Mouse (Mus musculus) MEL (cell line): ENCODE data around the gene Qrsl1. TPM values are rescaled to one million over a fixed set of nuclear protein-coding genes. Genes with fewer than 3 reads are reported as not detected.

Source experiments
- DNase-seq: peaks from one replicate; pipeline ENCODE4 v3.0.0; 2011; ENCODE audit warnings: low read depth, low spot score
- H3K27ac ChIP-seq: 2 replicates; pipeline ENCODE4 v1.5.1; 2012; ENCODE audit warnings: low read depth, mild to moderate bottlenecking, control low read depth, low read length, moderate library complexity; ENCODE audit not compliant: control insufficient read depth
- H3K27me3 ChIP-seq, 2 experiments: fragments of 150-350 bp in 1 of 2; sonication (generic) in 1 of 2; 2 replicates each; pipeline ENCODE4 v1.6.1; 2012; ENCODE audit warnings: low read length in 2 of 2, mild to moderate bottlenecking in 2 of 2, improper control_type of control experiment in 1 of 2, moderate library complexity in 1 of 2; ENCODE audit not compliant: insufficient read depth in 2 of 2, control insufficient read depth in 1 of 2
- H3K36me3 ChIP-seq, 2 experiments: 2 replicates each; pipeline ENCODE4 v1.6.1; 2012 to 2014; ENCODE audit warnings: low read length in 2 of 2, improper control_type of control experiment in 1 of 2, inconsistent platforms in 1 of 2, mild to moderate bottlenecking in 1 of 2; ENCODE audit not compliant: insufficient read depth in 2 of 2, control insufficient read depth in 1 of 2
- H3K4me1 ChIP-seq, 2 experiments: fragments of 150-350 bp in 1 of 2; sonication (generic) in 1 of 2; 2 replicates each; pipeline ENCODE4 v1.6.1; 2012; ENCODE audit warnings: low read length in 2 of 2, improper control_type of control experiment in 1 of 2, mild to moderate bottlenecking in 1 of 2; ENCODE audit not compliant: insufficient read depth in 2 of 2, control insufficient read depth in 1 of 2
- H3K4me3 ChIP-seq, 2 experiments: fragments of 150-350 bp in 1 of 2; sonication (generic) in 1 of 2; 2 replicates each; pipeline ENCODE4 v1.5.1; 2012; ENCODE audit warnings: low read depth in 2 of 2, low read length in 2 of 2, mild to moderate bottlenecking in 2 of 2, moderate library complexity in 2 of 2, control low read depth in 1 of 2, improper control_type of control experiment in 1 of 2; ENCODE audit not compliant: control insufficient read depth in 1 of 2, insufficient read depth in 1 of 2
- H3K79me2 ChIP-seq: 2 replicates; pipeline ENCODE4 v1.6.1; 2012; ENCODE audit warnings: mild to moderate bottlenecking, low read length, moderate library complexity; ENCODE audit not compliant: control insufficient read depth, poor library complexity, insufficient read depth
- H3K9ac ChIP-seq: 2 replicates; pipeline ENCODE4 v1.6.1; 2012; ENCODE audit warnings: low read depth, mild to moderate bottlenecking, control low read depth, low read length, moderate library complexity; ENCODE audit not compliant: control insufficient read depth, poor library complexity, severe bottlenecking
- H3K9me3 ChIP-seq: fragments of 150-350 bp; sonication (generic); replicated peaks from 2 replicates; pipeline ENCODE4 v1.6.1; 2012; ENCODE audit warnings: mild to moderate bottlenecking, low read length, improper control_type of control experiment, moderate library complexity; ENCODE audit not compliant: insufficient read depth
- CHD1 ChIP-seq: IDR thresholded peaks from 2 replicates; pipeline ENCODE4 v1.6.1; 2012; ENCODE audit warnings: low read depth, mild to moderate bottlenecking, inconsistent platforms, low read length, improper control_type of control experiment
- CHD2 ChIP-seq: IDR thresholded peaks from 2 replicates; pipeline ENCODE4 v1.6.1; 2011; ENCODE audit warnings: low read length, improper control_type of control experiment
- CTCF ChIP-seq, 3 experiments: IDR thresholded peaks in 2 of 3; conservative IDR thresholded peaks in 1 of 3; 2 replicates each; pipeline ENCODE4 v1.5.1; 2011 to 2012; ENCODE audit warnings: low read length in 3 of 3, low read depth in 2 of 3, mild to moderate bottlenecking in 2 of 3, improper control_type of control experiment in 1 of 3, inconsistent platforms in 1 of 3, mixed read lengths in 1 of 3, moderate library complexity in 1 of 3; ENCODE audit not compliant: control insufficient read depth in 1 of 3, insufficient read depth in 1 of 3, poor library complexity in 1 of 3, severe bottlenecking in 1 of 3
- EP300 ChIP-seq, 2 experiments: IDR thresholded peaks; 2 replicates each; pipeline ENCODE4 v1.6.1; 2011; ENCODE audit warnings: improper control_type of control experiment in 2 of 2, low read length in 2 of 2, low read depth in 1 of 2, mild to moderate bottlenecking in 1 of 2
- GATA1 ChIP-seq: IDR thresholded peaks from 2 replicates; pipeline ENCODE4 v1.6.1; 2011; ENCODE audit warnings: low read depth, low read length, improper control_type of control experiment
- HCFC1 ChIP-seq: IDR thresholded peaks from 2 replicates; pipeline ENCODE4 v1.6.1; 2012; ENCODE audit warnings: low read depth, mild to moderate bottlenecking, inconsistent platforms, low read length, improper control_type of control experiment, moderate library complexity
- KAT2A ChIP-seq: conservative IDR thresholded peaks from 2 replicates; pipeline ENCODE4 v1.6.1; 2012; ENCODE audit warnings: low read depth, low read length, improper control_type of control experiment, inconsistent platforms
- MAFK ChIP-seq: IDR thresholded peaks from 2 replicates; pipeline ENCODE4 v1.6.1; 2011; ENCODE audit warnings: low read depth, mild to moderate bottlenecking, low read length, improper control_type of control experiment, borderline replicate concordance
- MAZ ChIP-seq: IDR thresholded peaks from 2 replicates; pipeline ENCODE4 v1.6.1; 2012; ENCODE audit warnings: low read depth, mild to moderate bottlenecking, inconsistent platforms, low read length, improper control_type of control experiment
- MYB ChIP-seq: IDR thresholded peaks from 2 replicates; pipeline ENCODE4 v1.6.1; 2011; ENCODE audit warnings: mild to moderate bottlenecking, low read depth, low read length, improper control_type of control experiment
- MYC ChIP-seq: IDR thresholded peaks from 2 replicates; pipeline ENCODE4 v1.6.1; 2011; ENCODE audit warnings: low read depth, mild to moderate bottlenecking, low read length, improper control_type of control experiment, moderate library complexity
- NRF1 ChIP-seq: IDR thresholded peaks from 2 replicates; pipeline ENCODE4 v1.6.1; 2014; ENCODE audit warnings: low read depth, mild to moderate bottlenecking, inconsistent platforms, low read length, improper control_type of control experiment, moderate library complexity; ENCODE audit not compliant: poor library complexity, insufficient read depth, severe bottlenecking
- RCOR1 ChIP-seq: IDR thresholded peaks from 2 replicates; pipeline ENCODE4 v1.6.1; 2012; ENCODE audit warnings: low read depth, mild to moderate bottlenecking, inconsistent platforms, low read length, improper control_type of control experiment
- SIN3A ChIP-seq: IDR thresholded peaks from 2 replicates; pipeline ENCODE4 v1.6.1; 2012; ENCODE audit warnings: low read length, improper control_type of control experiment, inconsistent platforms
- TBP ChIP-seq: IDR thresholded peaks from 2 replicates; pipeline ENCODE4 v1.8.0; 2011; ENCODE audit warnings: low read depth, low read length, improper control_type of control experiment
- TCF12 ChIP-seq: IDR thresholded peaks from 2 replicates; pipeline ENCODE4 v1.6.1; 2014; ENCODE audit warnings: low read depth, mild to moderate bottlenecking, inconsistent platforms, low read length, improper control_type of control experiment, moderate library complexity
- USF2 ChIP-seq, 2 experiments: IDR thresholded peaks; 2 replicates each; pipeline ENCODE4 v1.6.1; 2011 to 2012; ENCODE audit warnings: improper control_type of control experiment in 2 of 2, low read length in 2 of 2, borderline replicate concordance in 1 of 2, inconsistent platforms in 1 of 2, low read depth in 1 of 2, mild to moderate bottlenecking in 1 of 2; ENCODE audit not compliant: insufficient read depth in 1 of 2
- polyA plus RNA-seq, 2 experiments: library from polyadenylated mRNA; stranded (reverse) in 1 of 2; unstranded in 1 of 2; fragments of >175 nt in 1 of 2; fragments of >200 nt in 1 of 2; gene quantifications; 2 replicates each; pipeline versions ENCODE4 v1.2.1 to v1.2.4; 2012; ENCODE audit warnings: low replicate concordance in 2 of 2, low read depth in 1 of 2; ENCODE audit not compliant: insufficient read length in 2 of 2, insufficient read depth in 1 of 2, missing spikeins in 1 of 2
- total RNA-seq: library from RNA; depleted of rRNA; stranded (reverse); fragments of 300-350 nt; gene quantifications from 2 replicates; pipeline ENCODE4 v1.2.3, GENCODE M21; 2012

The Qrsl1 gene
- total and polyA plus RNA-seq, 3 experiments = 19.1 to 19.5 TPM; not detected in 1

DNA sequence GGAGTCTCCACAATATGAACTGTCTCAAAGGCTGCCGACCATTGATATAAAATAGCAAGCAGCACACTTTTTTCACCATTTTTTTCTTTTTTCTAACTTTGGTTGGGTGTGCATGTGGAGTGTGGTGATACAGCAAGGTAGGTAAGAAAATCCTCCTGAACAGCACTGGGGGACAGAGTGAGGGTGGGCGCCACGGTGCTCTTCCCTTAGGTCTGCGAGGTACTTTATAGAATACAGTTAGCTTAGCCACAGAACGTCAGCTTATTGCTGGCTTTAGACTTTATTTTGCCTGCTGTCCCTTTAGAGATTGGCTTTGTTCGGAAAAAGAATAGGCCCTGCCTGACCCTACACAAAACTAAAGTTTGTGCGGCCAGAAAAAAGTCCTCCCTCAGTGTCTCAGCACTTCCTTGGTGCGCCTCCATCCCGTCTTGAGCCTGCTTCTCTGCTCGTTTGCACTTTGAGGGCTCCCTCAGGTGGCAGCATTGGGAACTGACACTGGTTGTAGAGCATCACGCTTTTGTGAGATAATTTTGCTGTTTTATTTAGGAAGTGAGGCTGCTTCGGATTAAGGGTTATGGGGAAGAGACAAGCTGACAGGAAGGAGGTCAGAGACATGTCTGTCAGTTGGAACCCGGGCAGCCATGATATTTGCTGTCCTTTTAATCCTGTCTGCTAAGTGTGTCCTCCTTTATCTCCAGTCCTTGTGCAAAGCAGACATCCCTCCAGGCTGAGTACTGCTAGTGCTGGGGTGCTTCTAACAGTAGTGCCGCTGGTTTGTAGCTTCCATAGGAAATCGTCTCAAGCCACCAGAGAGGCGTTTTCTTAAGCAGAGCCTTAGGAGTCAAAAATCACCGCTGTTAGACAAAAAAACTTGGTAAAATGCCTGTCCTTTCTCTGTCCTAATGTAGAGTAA lies 17.4 kb upstream of the Qrsl1 start (continued):
- TF ChIP-seq USF2 (IDR thresholded peaks at IDR 0.05; ENCODE audit: borderline replicate concordance in 1 of 2, insufficient read depth in 1 of 2, low read depth in 1 of 2, low read length in 2 of 2) (no peak), CHD1 (0 out of 2 replicates have a peak, but pooled peaks have one; percentile 65), TCF12 (no peak), CHD2 (no peak), TBP (no peak), MYC (0 out of 2 replicates have a peak, but pooled peaks have one; percentile 48), SIN3A (peak; percentile 65), NRF1 (no peak), CTCF (IDR thresholded peaks at IDR 0.05 in 2 of 3, conservative IDR thresholded peaks at IDR 0.05 in 1 of 3; ENCODE audit: control insufficient read depth in 1 of 3, insufficient read depth in 1 of 3, low read depth in 2 of 3, low read length in 3 of 3, poor library complexity in 1 of 3, severe bottlenecking in 1 of 3) (peak; percentile 90 to 97 (median 93); a peak in 5 of 6 replicates), HCFC1 (0 out of 2 replicates have a peak, but pooled peaks have one; percentile 33), KAT2A (no peak)

DNA sequence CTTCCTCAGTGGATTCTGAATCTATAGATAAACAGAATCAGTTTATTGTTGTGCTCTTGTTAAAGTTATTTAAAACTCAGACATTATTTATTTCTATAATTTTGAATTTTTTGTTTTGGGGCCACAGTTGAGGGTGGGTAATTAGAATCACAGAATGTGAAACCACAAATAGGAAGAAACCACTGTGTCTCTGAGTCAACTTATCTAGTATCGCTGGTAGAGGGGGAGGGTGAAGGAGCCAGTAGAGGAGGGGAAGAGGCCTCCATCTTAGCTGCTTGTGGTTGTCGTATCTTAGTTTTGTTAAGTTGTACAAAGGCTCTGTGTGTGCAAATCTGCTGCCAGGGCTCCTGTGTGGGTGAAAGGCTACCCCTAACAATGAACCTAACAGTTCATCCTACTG lies 15.2 kb upstream of the Qrsl1 start:
- peak overlapping the region; percentile 8; the same call in 1 of the 2 replicates for H3K27ac ChIP-seq
- peaks cover 0 to 22% of the 10 kb centered on the region in 2 experiments; a peak in 2 of 4 replicates for H3K36me3 ChIP-seq
- H3K4me3 ChIP-seq = no peak overlapping the region
- H3K27me3 ChIP-seq = no peaks in the 10 kb centered on the region
- no peaks in the 10 kb centered on the region for H3K79me2 ChIP-seq
- peak; percentile 70 for DNase-seq
- H3K9me3 ChIP-seq = no peaks in the 10 kb centered on the region
- no peak overlapping the region for H3K9ac ChIP-seq
- peaks cover 13 to 19% of the 10 kb centered on the region in 2 experiments for H3K4me1 ChIP-seq
- TF ChIP-seq MAZ (0 out of 2 replicates have a peak, but pooled peaks have one; percentile 47), GATA1 (peak; percentile 72), RCOR1 (peak; percentile 98), MAFK (0 out of 2 replicates have a peak, but pooled peaks have one; percentile 54), EP300 (IDR thresholded peaks at IDR 0.05; ENCODE audit: low read depth in 1 of 2, low read length in 2 of 2) (peak; percentile 52 to 53; a peak in 3 of 4 replicates), MYB (no peak)
